ENCODE assay signal across 9 mouse cellular contexts in the genomic region with DNA sequence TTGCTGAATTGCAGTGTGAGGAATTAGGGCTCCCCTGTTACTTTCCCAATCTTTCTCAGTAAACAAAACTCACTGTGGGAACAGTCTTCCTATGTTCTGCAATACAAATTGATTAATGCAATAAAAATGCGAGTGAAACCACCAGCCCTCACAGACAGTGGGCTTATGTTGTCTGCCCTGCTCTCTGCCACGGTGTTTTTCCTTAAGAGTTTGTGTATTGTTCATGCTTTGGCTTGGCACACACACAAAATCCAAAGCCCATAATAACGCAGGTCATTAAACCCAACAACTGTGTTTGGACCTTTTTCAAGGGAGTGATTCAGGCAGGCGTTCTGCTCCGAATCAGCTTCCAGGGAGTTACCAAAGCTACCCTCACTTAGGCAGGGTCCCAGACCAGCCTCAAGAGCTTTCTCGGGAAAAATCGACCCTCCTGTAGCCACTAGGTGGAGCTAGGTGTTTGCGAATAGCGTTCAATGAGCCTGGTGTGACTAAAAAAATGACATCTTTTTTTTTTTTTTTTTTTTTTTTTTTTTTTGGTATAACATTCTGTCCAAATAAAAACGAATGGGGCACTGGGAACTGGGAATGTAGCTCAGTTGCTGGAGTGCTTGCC. TPM values are rescaled to one million over a fixed set of nuclear protein-coding genes. Genes with fewer than 3 reads are reported as not detected.
A peak's percentile ranks its signal among the peaks of the same experiment; 100 is the strongest.
DNase-seq lines count a peak whose midpoint lies in the region; ATAC-seq lines count a peak whose summit lies in the region.
"Had no signal": no experiment of that assay in that cellular context is flagged by ENCODE, and none has a peak within 500 bp of the region (broad histone marks: within the 10 kb centered on the region; RNA-seq: fewer than 3 reads in every experiment).

No protein-coding gene starts in this region.

- no peak overlapping the region for H3K4me3 ChIP-seq in kidney, embryonic 14.5 days (ENCODE audit: low read length)
- H3K4me3 ChIP-seq in limb, embryonic 15.5 days: peak overlapping the region; percentile 9; the same call in 1 of the 2 replicates
- no peak overlapping the region for H3K4me3 ChIP-seq in neural tube, embryonic 13.5 days
- H3K4me3 ChIP-seq: liver, embryonic 15.5 days had no signal

- H3K36me3 ChIP-seq in kidney, embryonic 14.5 days (ENCODE audit: control insufficient read depth, insufficient read depth, low read length): no peaks in the 10 kb centered on the region
- no peaks in the 10 kb centered on the region for H3K36me3 ChIP-seq in limb, embryonic 15.5 days
- no peaks in the 10 kb centered on the region for H3K36me3 ChIP-seq in neural tube, embryonic 13.5 days
- H3K36me3 ChIP-seq: liver, embryonic 15.5 days had no signal

- DNase-seq in CD4-positive, CD25-positive, alpha-beta regulatory T cell, adult 2 months (ENCODE audit: low read depth, low spot score): peak; percentile 75
- peak; percentile 85 for DNase-seq in adipocyte (ENCODE audit: low spot score)
- DNase-seq in embryo, embryonic 10.5 days (ENCODE audit: low spot score): peak; percentile 91
- peak; percentile 40 for DNase-seq in gonadal fat pad, adult 2 months (ENCODE audit: low read depth)
- peak; percentile 76 for DNase-seq in thymus, postnatal 0 days (ENCODE audit: low spot score)

- no peak overlapping the region for H3K9ac ChIP-seq in kidney, embryonic 14.5 days (ENCODE audit: low read depth, low read length)
- H3K9ac ChIP-seq in limb, embryonic 15.5 days: no peak overlapping the region
- H3K9ac ChIP-seq in neural tube, embryonic 13.5 days: no peak overlapping the region
- H3K9ac ChIP-seq: liver, embryonic 15.5 days had no signal

- peaks cover 7% of the 10 kb centered on the region; the same call in 1 of the 2 replicates for H3K4me1 ChIP-seq in kidney, embryonic 14.5 days (ENCODE audit: control insufficient read depth, insufficient read depth, low read length)
- H3K4me1 ChIP-seq in limb, embryonic 15.5 days: peaks cover 23% of the 10 kb centered on the region
- H3K4me1 ChIP-seq in neural tube, embryonic 13.5 days (replicated peaks): peaks cover 25% of the 10 kb centered on the region
- H3K4me1 ChIP-seq: liver, embryonic 15.5 days had no signal

- ATAC-seq in kidney, embryonic 14.5 days (ENCODE audit: low FRiP score, low TSS enrichment): peak; percentile 43; the same call in 1 of the 2 replicates
- ATAC-seq in limb, embryonic 15.5 days (ENCODE audit: insufficient number of reproducible peaks, low FRiP score, low TSS enrichment, low read depth): no peak
- ATAC-seq in neural tube, embryonic 13.5 days (ENCODE audit: low read depth): peak; percentile 34; the same call in 1 of the 2 replicates

- no peak overlapping the region for H3K4me2 ChIP-seq in kidney, embryonic 14.5 days (replicated peaks; ENCODE audit: low read depth, low read length)
- peak overlapping the region; percentile 48 for H3K4me2 ChIP-seq in limb, embryonic 15.5 days
- H3K4me2 ChIP-seq in neural tube, embryonic 13.5 days: 0 out of 2 replicates have a peak overlapping the region, but pooled peaks have one; percentile 22

- no peak overlapping the region for H3K27ac ChIP-seq in kidney, embryonic 14.5 days (ENCODE audit: low read depth, low read length)
- no peak overlapping the region for H3K27ac ChIP-seq in limb, embryonic 15.5 days
- H3K27ac ChIP-seq in neural tube, embryonic 13.5 days (replicated peaks): no peak overlapping the region
- H3K27ac ChIP-seq: liver, embryonic 15.5 days had no signal

- 13% methylated on average over 10 of the region's 10 CpGs for WGBS in kidney, embryonic 14.5 days
- WGBS in limb, embryonic 15.5 days: 4% methylated on average over 10 of the region's 10 CpGs
- 15% methylated on average over 10 of the region's 10 CpGs for WGBS in neural tube, embryonic 13.5 days

- H3K9me3 ChIP-seq in kidney, embryonic 14.5 days (ENCODE audit: control insufficient read depth, low read length): no peaks in the 10 kb centered on the region
- H3K9me3 ChIP-seq in limb, embryonic 15.5 days: no peaks in the 10 kb centered on the region
- no peaks in the 10 kb centered on the region for H3K9me3 ChIP-seq in neural tube, embryonic 13.5 days
- H3K9me3 ChIP-seq: liver, embryonic 15.5 days had no signal

- no peaks in the 10 kb centered on the region for H3K27me3 ChIP-seq in kidney, embryonic 14.5 days (ENCODE audit: control insufficient read depth, insufficient read depth, low read length)
- peaks cover 4% of the 10 kb centered on the region; the same call in 1 of the 2 replicates for H3K27me3 ChIP-seq in limb, embryonic 15.5 days
- H3K27me3 ChIP-seq in neural tube, embryonic 13.5 days: peaks cover 26% of the 10 kb centered on the region; the same call in 1 of the 2 replicates

RNA-seq across cellular contexts. Expression of a gene that starts 36.1 kb away (rescaled TPM):
- polyA plus RNA-seq in gonadal fat pad, adult 2 months (2012; rRNA removed): 26.1 and 34.5 TPM in 2 replicates
- polyA plus RNA-seq in kidney, embryonic 14.5 days (2014; fragmentation: Nextera tagmentation; extraction: Ambion mirVana): 0.16 TPM in 2 replicates
- 1.8 and 2.6 TPM in 2 replicates for polyA plus RNA-seq in limb, embryonic 15.5 days (2015; fragmentation: Nextera tagmentation; extraction: Ambion mirVana)
- 2.4 and 2.7 TPM in 2 replicates for polyA plus RNA-seq in neural tube, embryonic 13.5 days (2015; fragmentation: Nextera tagmentation; extraction: Ambion mirVana)
- 0.56 and 0.93 TPM in 2 replicates for polyA plus RNA-seq in thymus, postnatal 0 days (2015; fragmentation: Nextera tagmentation; extraction: Ambion mirVana)

RNA-seq across cellular contexts. Expression of a gene that starts 46.5 kb away (rescaled TPM):
- polyA plus RNA-seq in gonadal fat pad, adult 2 months (2012; rRNA removed): 38.5 and 38.7 TPM in 2 replicates
- polyA plus RNA-seq in kidney, embryonic 14.5 days (2014; fragmentation: Nextera tagmentation; extraction: Ambion mirVana): 84.7 and 123 TPM in 2 replicates
- polyA plus RNA-seq in limb, embryonic 15.5 days (2015; fragmentation: Nextera tagmentation; extraction: Ambion mirVana): 135 and 136 TPM in 2 replicates
- 78.2 and 81.4 TPM in 2 replicates for polyA plus RNA-seq in neural tube, embryonic 13.5 days (2015; fragmentation: Nextera tagmentation; extraction: Ambion mirVana)
- 82.7 and 87.1 TPM in 2 replicates for polyA plus RNA-seq in thymus, postnatal 0 days (2015; fragmentation: Nextera tagmentation; extraction: Ambion mirVana)

Comparison
In these comparisons a context has a peak if more than half of its experiments do, and no peak if none do; other contexts are left out.
1. DNase-seq: peak in every context shown above with its lines; median percentile 91 in embryo, embryonic 10.5 days; 85 in adipocyte; 76 in thymus, postnatal 0 days; 75 in CD4-positive, CD25-positive, alpha-beta regulatory T cell, adult 2 months; 40 in gonadal fat pad, adult 2 months.